Mouse (Mus musculus): Measurements from ENCODE around the gene Fgfr2.

DNA sequence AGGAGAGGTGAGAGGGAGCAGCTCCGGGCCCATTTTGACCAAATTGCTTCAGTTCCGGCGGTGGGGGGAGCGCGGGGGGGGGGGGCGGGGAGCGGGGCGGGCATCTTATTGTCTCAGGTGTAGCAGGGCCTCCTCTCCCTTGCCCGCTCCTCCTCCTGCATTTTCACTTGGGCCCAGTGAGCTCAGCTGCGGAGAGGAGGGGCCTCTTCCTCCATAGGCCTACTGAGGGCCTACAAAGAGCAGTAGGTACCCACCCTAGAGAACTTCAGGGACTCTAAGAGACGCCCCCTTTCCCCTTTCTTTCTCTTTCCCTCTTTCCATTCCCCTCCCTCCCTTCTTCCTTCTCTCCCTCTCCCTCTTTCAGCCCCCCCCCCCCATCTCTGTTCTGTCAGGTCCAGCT, 1520.0 kb downstream of the Fgfr2 start:
- TF ChIP-seq CTCF (IDR thresholded peaks at IDR 0.05; ENCODE audit: borderline replicate concordance, insufficient read depth, low read length) (no peak), POLR2A (IDR thresholded peaks at IDR 0.05; ENCODE audit: low read depth, low read length) (no peak)
